Mouse (Mus musculus) lung, adult 2 months (tissue): ENCODE measurements at regions not wholly inside any gene's neighbourhood (a gene's known extent, or its start where the extent isn't known, plus 50 kb on each side); places are given as distances from the start of the nearest gene placed in this dataset.

ENCODE experiments used
- CTCF ChIP-seq: fragments of 200-500 bp; IDR thresholded peaks from 2 replicates; pipeline ENCODE4 v1.5.1; 2011; ENCODE audit warnings: mild to moderate bottlenecking, low read length, control low read depth; ENCODE audit not compliant: insufficient read depth
- POLR2A ChIP-seq: fragments of 200-500 bp; IDR thresholded peaks from 2 replicates; pipeline ENCODE4 v1.6.1; 2011; ENCODE audit warnings: low read depth, mild to moderate bottlenecking, control low read depth, low read length, borderline replicate concordance; ENCODE audit errors: extremely low read depth

DNA sequence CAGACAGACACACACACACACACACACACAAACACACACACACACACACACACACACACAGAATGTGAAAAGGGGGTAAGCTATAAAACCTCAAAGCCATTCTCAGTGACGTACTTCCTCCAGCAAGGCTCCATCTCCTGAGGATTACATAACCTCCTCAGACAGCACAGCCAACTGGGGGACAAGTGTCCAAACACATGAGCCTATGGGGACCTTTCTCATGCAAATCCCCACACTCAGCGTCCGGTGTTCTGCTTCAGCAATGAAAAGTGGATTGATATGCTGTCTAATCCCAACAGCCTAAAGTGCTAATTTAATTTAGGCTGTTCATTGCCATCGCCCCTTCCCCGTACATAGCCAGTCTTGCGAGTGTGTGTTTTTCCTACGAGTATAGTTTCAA is 206.9 kb downstream of the Phlda1 start:
- no peak for TF ChIP-seq CTCF
- TF ChIP-seq POLR2A, result no peak
